Comparison of ENCODE assay signal across 8 mouse cellular contexts in genomic region chr14:15266287-15266686, GRCm38 (mm10).
DNase-seq lines count a peak whose midpoint lies in the region; ATAC-seq and TF ChIP-seq lines count a peak whose summit lies in the region.

No protein-coding gene starts in this region.

- H3K4me3 ChIP-seq in lung, postnatal 0 days (ENCODE audit: low read depth, low read length) = no peak overlapping the region

- WGBS in lung, postnatal 0 days = 66% methylated on average over 1 of the region's 1 CpGs

- no peak for ATAC-seq in lung, postnatal 0 days

- no peaks in the 10 kb centered on the region for H3K27me3 ChIP-seq in lung, postnatal 0 days (replicated peaks; ENCODE audit: insufficient read depth, low read length)

- H3K9me3 ChIP-seq in lung, postnatal 0 days (ENCODE audit: low read length) = no peaks in the 10 kb centered on the region

- peak; percentile 7 for DNase-seq in embryo, embryonic 10.5 days (ENCODE audit: low spot score)
- no peak for DNase-seq in embryo, embryonic 11 days
- DNase-seq in lung, postnatal 0 days (ENCODE audit: low spot score) = no peak
- no peak for DNase-seq in lung, adult 18-20 months
- DNase-seq in kidney, postnatal 10 days = peak; percentile 12
- peak; percentile 63 for DNase-seq in thymus, postnatal 4 days
- DNase-seq in heart, postnatal 36 days = no peak
- no peak for DNase-seq in left cerebral cortex, adult 9 months (ENCODE audit: low spot score in 2 of 2)

- no peaks in the 10 kb centered on the region for H3K36me3 ChIP-seq in lung, postnatal 0 days (ENCODE audit: insufficient read depth, low read length)

- no peak overlapping the region for H3K9ac ChIP-seq in lung, postnatal 0 days (replicated peaks; ENCODE audit: low read depth)

- intact Hi-C loops in heart, postnatal 36 days (cut with DNase I) = no loop called here

- no peak overlapping the region for H3K27ac ChIP-seq in lung, postnatal 0 days (ENCODE audit: low read length)

- peak; percentile 39 for TF ChIP-seq CTCF in lung, postnatal 0 days (IDR thresholded peaks at IDR 0.05)

- TF ChIP-seq EP300 in lung, postnatal 0 days (IDR thresholded peaks at IDR 0.05) = no peak

- H3K4me2 ChIP-seq in lung, postnatal 0 days (replicated peaks; ENCODE audit: low read depth, low read length) = no peak overlapping the region

- H3K4me1 ChIP-seq in lung, postnatal 0 days (ENCODE audit: insufficient read depth, low read depth, low read length) = no peaks in the 10 kb centered on the region

Comparison
In these comparisons a context has a peak if more than half of its experiments do, and no peak if none do; other contexts are left out.
1. DNase-seq: peak in embryo, embryonic 10.5 days (single experiment), kidney, postnatal 10 days (single experiment) and thymus, postnatal 4 days (single experiment); none in embryo, embryonic 11 days (single experiment), lung, postnatal 0 days (single experiment), lung, adult 18-20 months (0 of 2), heart, postnatal 36 days (0 of 2) and left cerebral cortex, adult 9 months (0 of 2).